Mouse (Mus musculus) regulatory T cell (primary cell): Measurements from ENCODE around the gene Kif6.

Source experiments
- in situ Hi-C: fragments of 300-600 bp; cut with MboI, MseI; formaldehyde crosslinking; loops from one replicate; pipeline ENCODE4 v1.15.1; 2025; ENCODE audit warnings: high pct_unique_total_duplicates

Gene Kif6

GRCm38 (mm10) chr17:49894471-49894870 lies 279.5 kb downstream of the Kif6 start:
- in situ Hi-C loops, result no loop called here

- in situ Hi-C loops, result loop anchor here (5.0 kb wide), 1 partner anchor 367 kb away; no protein-coding TSS in a partner anchor
Measured at GRCm38 (mm10) chr17:49898849-49899331, 284.0 kb downstream of the Kif6 start.

GRCm38 (mm10) chr17:49902613-49903012 lies 287.7 kb downstream of the Kif6 start:
- in situ Hi-C loops, result loop anchor here (10.0 kb wide), 1 partner anchor 438 kb away; no protein-coding TSS in a partner anchor

GRCm38 (mm10) chr17:49923429-49923828 lies 308.5 kb downstream of the Kif6 start:
- in situ Hi-C loops, result no loop called here

GRCm38 (mm10) chr17:49927611-49928010 lies 312.7 kb downstream of the Kif6 start:
- in situ Hi-C loops, result no loop called here

GRCm38 (mm10) chr17:49933806-49934205 lies 318.9 kb downstream of the Kif6 start:
- in situ Hi-C loops, result no loop called here

- in situ Hi-C loops, result no loop called here
Measured at GRCm38 (mm10) chr17:49934586-49934985, 319.6 kb downstream of the Kif6 start.

GRCm38 (mm10) chr17:49935602-49936205 lies 320.8 kb downstream of the Kif6 start:
- in situ Hi-C loops, result no loop called here

GRCm38 (mm10) chr17:49936214-49936613 lies 321.3 kb downstream of the Kif6 start:
- in situ Hi-C loops, result no loop called here

GRCm38 (mm10) chr17:49939146-49939545 lies 324.2 kb downstream of the Kif6 start:
- in situ Hi-C loops, result no loop called here

GRCm38 (mm10) chr17:49942674-49943073 lies 327.7 kb downstream of the Kif6 start:
- in situ Hi-C loops, result no loop called here

GRCm38 (mm10) chr17:49951491-49951855 lies 336.5 kb downstream of the Kif6 start:
- in situ Hi-C loops, result no loop called here

GRCm38 (mm10) chr17:49951856-49952607 lies 337.1 kb downstream of the Kif6 start:
- in situ Hi-C loops, result no loop called here

GRCm38 (mm10) chr17:49959021-49959420 lies 344.1 kb downstream of the Kif6 start:
- in situ Hi-C loops, result no loop called here
